In genomic region chr19:3281886-3282285, GRCm38 (mm10) we compare ENCODE assay signal across 8 mouse cellular contexts. TPM values are rescaled to one million over a fixed set of nuclear protein-coding genes. Genes with fewer than 3 reads are reported as not detected.
A peak's percentile ranks its signal among the peaks of the same experiment; 100 is the strongest.
DNase-seq lines count a peak whose midpoint lies in the region; ATAC-seq and TF ChIP-seq lines count a peak whose summit lies in the region.

No protein-coding gene starts in this region.

- no peak for TF ChIP-seq CTCF in intestine, postnatal 0 days (IDR thresholded peaks at IDR 0.05; ENCODE audit: low read depth)

- H3K27me3 ChIP-seq in lung, embryonic 15.5 days = no peaks in the 10 kb centered on the region
- H3K27me3 ChIP-seq in embryonic facial prominence, embryonic 11.5 days (ENCODE audit: control insufficient read depth, insufficient read depth, low read length) = no peaks in the 10 kb centered on the region
- no peaks in the 10 kb centered on the region for H3K27me3 ChIP-seq in intestine, postnatal 0 days (replicated peaks; ENCODE audit: control insufficient read depth, insufficient read depth, low read length)
- no peaks in the 10 kb centered on the region for H3K27me3 ChIP-seq in neural tube, embryonic 15.5 days (replicated peaks)

- peaks cover 22% of the 10 kb centered on the region; the same call in 1 of the 2 replicates for H3K36me3 ChIP-seq in lung, embryonic 15.5 days
- H3K36me3 ChIP-seq in embryonic facial prominence, embryonic 11.5 days (replicated peaks; ENCODE audit: control insufficient read depth, insufficient read depth, low read depth, low read length) = peaks cover 2% of the 10 kb centered on the region
- peaks cover 33% of the 10 kb centered on the region for H3K36me3 ChIP-seq in intestine, postnatal 0 days (ENCODE audit: control insufficient read depth, insufficient read depth)
- peaks cover 44% of the 10 kb centered on the region for H3K36me3 ChIP-seq in neural tube, embryonic 15.5 days

- DNase-seq in lung, postnatal 25 days (ENCODE audit: low spot score) = no peak
- DNase-seq in embryonic facial prominence, embryonic 11.5 days (ENCODE audit: low spot score) = no peak
- DNase-seq in frontal cortex, postnatal 10 days (ENCODE audit: low spot score in 2 of 2) = no peak
- no peak for DNase-seq in yolk sac, embryonic 10.5 days (ENCODE audit: low spot score)

- no peak overlapping the region for H3K27ac ChIP-seq in lung, embryonic 15.5 days
- H3K27ac ChIP-seq in embryonic facial prominence, embryonic 11.5 days (replicated peaks; ENCODE audit: low read depth, low read length) = no peak overlapping the region
- H3K27ac ChIP-seq in intestine, postnatal 0 days (ENCODE audit: low read depth, low read length) = no peak overlapping the region
- H3K27ac ChIP-seq in neural tube, embryonic 15.5 days (replicated peaks) = no peak overlapping the region

- H3K4me2 ChIP-seq in lung, embryonic 15.5 days = peak overlapping the region; percentile 59
- H3K4me2 ChIP-seq in embryonic facial prominence, embryonic 11.5 days (ENCODE audit: low read depth, low read length) = peak overlapping the region; percentile 54
- H3K4me2 ChIP-seq in intestine, postnatal 0 days (replicated peaks; ENCODE audit: low read depth) = peak overlapping the region; percentile 88
- peak overlapping the region; percentile 72 for H3K4me2 ChIP-seq in neural tube, embryonic 15.5 days

- WGBS in lung, embryonic 15.5 days = 52% methylated on average over 4 of the region's 4 CpGs
- 73% methylated on average over 4 of the region's 4 CpGs for WGBS in embryonic facial prominence, embryonic 11.5 days
- 45% methylated on average over 4 of the region's 4 CpGs for WGBS in intestine, postnatal 0 days
- WGBS in neural tube, embryonic 15.5 days = 78% methylated on average over 4 of the region's 4 CpGs

- no peak for ATAC-seq in lung, embryonic 15.5 days (ENCODE audit: borderline replicate concordance, extremely low read depth, low FRiP score, low TSS enrichment)
- ATAC-seq in embryonic facial prominence, embryonic 11.5 days (replicated peaks; ENCODE audit: insufficient number of reproducible peaks, low FRiP score, low TSS enrichment, low read depth) = no peak
- no peak for ATAC-seq in intestine, postnatal 0 days
- peak; percentile 10; the same call in 1 of the 2 replicates for ATAC-seq in neural tube, embryonic 15.5 days (ENCODE audit: low FRiP score)
- no peak; the same call in 1 of the 2 replicates for ATAC-seq in granulocyte monocyte progenitor cell, adult 5-6 weeks (replicated peaks; ENCODE audit: poor library complexity, severe bottlenecking)

- H3K9ac ChIP-seq in lung, embryonic 15.5 days = peak overlapping the region; percentile 69
- peak overlapping the region; percentile 81 for H3K9ac ChIP-seq in embryonic facial prominence, embryonic 11.5 days (replicated peaks; ENCODE audit: low read length)
- H3K9ac ChIP-seq in intestine, postnatal 0 days (ENCODE audit: low read depth, low read length) = peak overlapping the region; percentile 84
- H3K9ac ChIP-seq in neural tube, embryonic 15.5 days (replicated peaks) = peak overlapping the region; percentile 86

- no peaks in the 10 kb centered on the region for H3K9me3 ChIP-seq in lung, embryonic 15.5 days
- no peaks in the 10 kb centered on the region for H3K9me3 ChIP-seq in embryonic facial prominence, embryonic 11.5 days (replicated peaks; ENCODE audit: control insufficient read depth, low read length)
- no peaks in the 10 kb centered on the region for H3K9me3 ChIP-seq in intestine, postnatal 0 days (ENCODE audit: control insufficient read depth)
- H3K9me3 ChIP-seq in neural tube, embryonic 15.5 days (replicated peaks) = no peaks in the 10 kb centered on the region

- peaks cover 16% of the 10 kb centered on the region for H3K4me1 ChIP-seq in lung, embryonic 15.5 days
- H3K4me1 ChIP-seq in embryonic facial prominence, embryonic 11.5 days (ENCODE audit: control insufficient read depth, insufficient read depth, low read length) = no peaks in the 10 kb centered on the region
- H3K4me1 ChIP-seq in intestine, postnatal 0 days (replicated peaks; ENCODE audit: control insufficient read depth, insufficient read depth, low read length) = no peaks in the 10 kb centered on the region
- H3K4me1 ChIP-seq in neural tube, embryonic 15.5 days = peaks cover 24% of the 10 kb centered on the region

- peak overlapping the region; percentile 76 for H3K4me3 ChIP-seq in lung, embryonic 15.5 days
- H3K4me3 ChIP-seq in embryonic facial prominence, embryonic 11.5 days (ENCODE audit: low read depth, low read length) = peak overlapping the region; percentile 81
- peak overlapping the region; percentile 95 for H3K4me3 ChIP-seq in intestine, postnatal 0 days (ENCODE audit: low read depth, low read length)
- peak overlapping the region; percentile 91 for H3K4me3 ChIP-seq in neural tube, embryonic 15.5 days (replicated peaks)

RNA-seq across cellular contexts. Expression of gene Mrpl21, which starts 0.8 kb away (rescaled TPM):
- polyA plus RNA-seq in lung, embryonic 15.5 days (2015; fragmentation: Nextera tagmentation; extraction: Ambion mirVana) = 113 and 119 TPM in 2 replicates
- 144 and 145 TPM in 2 replicates for polyA plus RNA-seq in embryonic facial prominence, embryonic 11.5 days (2014; fragmentation: Nextera tagmentation; extraction: Ambion mirVana)
- 69.1 and 75.1 TPM in 2 replicates for polyA plus RNA-seq in intestine, postnatal 0 days (2015; fragmentation: Nextera tagmentation; extraction: Ambion mirVana)
- polyA plus RNA-seq in neural tube, embryonic 15.5 days (2015; fragmentation: Nextera tagmentation; extraction: Ambion mirVana) = 103 and 105 TPM in 2 replicates
- 72.9 and 97.5 TPM in 2 replicates for total RNA-seq in granulocyte monocyte progenitor cell, adult 5-6 weeks (2014; fragmentation: Nextera tagmentation)
- 91.3 and 123 TPM in 2 replicates for total RNA-seq in granulocyte monocyte progenitor cell, adult 5-6 weeks (2017)

RNA-seq across cellular contexts. Expression of gene Ighmbp2, which starts 0.9 kb away (rescaled TPM):
- 10.2 and 10.9 TPM in 2 replicates for polyA plus RNA-seq in lung, embryonic 15.5 days (2015; fragmentation: Nextera tagmentation; extraction: Ambion mirVana)
- 6.0 and 7.6 TPM in 2 replicates for polyA plus RNA-seq in embryonic facial prominence, embryonic 11.5 days (2014; fragmentation: Nextera tagmentation; extraction: Ambion mirVana)
- 3.2 and 3.7 TPM in 2 replicates for polyA plus RNA-seq in intestine, postnatal 0 days (2015; fragmentation: Nextera tagmentation; extraction: Ambion mirVana)
- 10.6 and 10.7 TPM in 2 replicates for polyA plus RNA-seq in neural tube, embryonic 15.5 days (2015; fragmentation: Nextera tagmentation; extraction: Ambion mirVana)
- 2.9 and 6.4 TPM in 2 replicates for total RNA-seq in granulocyte monocyte progenitor cell, adult 5-6 weeks (2014; fragmentation: Nextera tagmentation)
- 4.8 and 6.8 TPM in 2 replicates for total RNA-seq in granulocyte monocyte progenitor cell, adult 5-6 weeks (2017)

RNA-seq across cellular contexts. Expression of gene Cpt1a, which starts 40.2 kb away (rescaled TPM):
- 20.9 and 21.6 TPM in 2 replicates for polyA plus RNA-seq in lung, embryonic 15.5 days (2015; fragmentation: Nextera tagmentation; extraction: Ambion mirVana)
- 9.5 and 10.0 TPM in 2 replicates for polyA plus RNA-seq in embryonic facial prominence, embryonic 11.5 days (2014; fragmentation: Nextera tagmentation; extraction: Ambion mirVana)
- 104 and 105 TPM in 2 replicates for polyA plus RNA-seq in intestine, postnatal 0 days (2015; fragmentation: Nextera tagmentation; extraction: Ambion mirVana)
- polyA plus RNA-seq in neural tube, embryonic 15.5 days (2015; fragmentation: Nextera tagmentation; extraction: Ambion mirVana) = 14.7 and 21.6 TPM in 2 replicates
- total RNA-seq in granulocyte monocyte progenitor cell, adult 5-6 weeks (2014; fragmentation: Nextera tagmentation) = 49.3 and 54.8 TPM in 2 replicates
- total RNA-seq in granulocyte monocyte progenitor cell, adult 5-6 weeks (2017) = 31.6 and 36.8 TPM in 2 replicates
